Mouse (Mus musculus) intestine, embryonic 14.5 days (tissue): ENCODE measurements around the gene Tas2r130. TPM values are rescaled to one million over a fixed set of nuclear protein-coding genes. Genes with fewer than 3 reads are reported as not detected.
"Not testable (repeated sequence)": the region's sequence is repeated elsewhere in the genome, so short reads cannot be mapped to it uniquely, and the experiment has no call there.

ENCODE experiments used
- ATAC-seq: fragments of 200-750 bp; cut with Nextera tagmentation; replicated peaks from 2 replicates; pipeline ENCODE4 v1.8.0; 2017; ENCODE audit warnings: low read depth, moderate number of reproducible peaks, moderate TSS enrichment, moderate library complexity; ENCODE audit not compliant: low FRiP score, low TSS enrichment
- DNase-seq: peaks from one replicate; pipeline ENCODE4 v3.0.0-alpha.2; 2018; ENCODE audit warnings: low spot score
- H3K27ac ChIP-seq: fragments of 300-500 bp; sonication (generic); 2 replicates; pipeline ENCODE4 v1.5.1; 2014; ENCODE audit warnings: low read depth, mild to moderate bottlenecking, control low read depth
- H3K27me3 ChIP-seq: fragments of 300-500 bp; sonication (generic); replicated peaks from 2 replicates; pipeline ENCODE4 v1.6.1; 2014; ENCODE audit warnings: low read length, control low read depth; ENCODE audit not compliant: control insufficient read depth, insufficient read depth
- H3K36me3 ChIP-seq: fragments of 300-500 bp; sonication (generic); 2 replicates; pipeline ENCODE4 v1.6.1; 2014; ENCODE audit warnings: low read length, control low read depth; ENCODE audit not compliant: control insufficient read depth, insufficient read depth
- H3K4me1 ChIP-seq: fragments of 300-500 bp; sonication (generic); replicated peaks from 2 replicates; pipeline ENCODE4 v1.6.1; 2014; ENCODE audit warnings: low read length, control low read depth, mixed read lengths; ENCODE audit not compliant: control insufficient read depth, insufficient read depth
- H3K4me2 ChIP-seq: fragments of 300-500 bp; sonication (generic); 2 replicates; pipeline ENCODE4 v1.6.1; 2014; ENCODE audit warnings: low read length
- H3K4me3 ChIP-seq: fragments of 300-500 bp; sonication (generic); 2 replicates; pipeline ENCODE4 v1.5.1; 2014; ENCODE audit warnings: low read depth, low read length, control low read depth, mixed read lengths
- H3K9ac ChIP-seq: fragments of 300-500 bp; sonication (generic); 2 replicates; pipeline ENCODE4 v1.6.1; 2014; ENCODE audit warnings: mild to moderate bottlenecking, low read length
- H3K9me3 ChIP-seq: fragments of 300-500 bp; sonication (generic); 2 replicates; pipeline ENCODE4 v1.6.1; 2016; ENCODE audit warnings: low read length, control low read depth; ENCODE audit not compliant: control insufficient read depth
- WGBS: fragments of 180-500 bp; shearing (Covaris S2); extraction: QIAGEN DNeasy Blood & Tissue Kit; methylation state at CpG from one replicate; pipeline ENCODE4 v1.1.7; 2014; 5-methylcytosine and 5-hydroxymethylcytosine counted together
- polyA plus RNA-seq: library from polyadenylated mRNA; unstranded; fragments of >200 nt; fragmentation: Nextera tagmentation; extraction: Ambion mirVana; gene quantifications from 2 replicates; pipeline ENCODE4 v1.2.1, GENCODE M21; 2014

The Tas2r130 gene
- not detected in 2 replicates for polyA plus RNA-seq

DNA sequence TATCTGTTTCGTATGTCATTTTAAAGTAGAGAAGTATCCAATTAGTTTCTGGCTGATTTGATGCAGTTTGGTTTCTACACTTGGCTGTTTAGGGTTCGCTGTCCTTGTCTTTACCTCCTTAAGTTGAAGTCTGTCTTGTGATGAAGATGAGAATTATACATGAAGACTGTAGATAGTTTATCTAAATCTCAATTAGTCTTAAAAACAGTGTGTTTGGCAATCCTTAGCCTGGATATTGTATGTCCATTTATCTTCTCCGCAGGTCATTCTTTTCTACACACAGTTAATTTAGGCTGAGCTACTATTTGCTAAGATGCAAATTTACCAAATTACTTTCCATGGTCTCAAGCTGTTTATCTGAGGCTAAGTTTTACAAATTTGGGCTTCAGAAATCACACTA, at the start of gene Tas2r130:
Gene Tas2r130 (minus strand): TSS at position 101 of the 400 bp plus-strand sequence.
- H3K4me1 ChIP-seq, result no peaks in the 10 kb centered on the region
- DNase-seq (no peak), ATAC-seq (no peak)
- H3K27ac ChIP-seq, result no peak within 1 kb of the TSS
- H3K27me3 ChIP-seq, result no peaks in the 10 kb centered on the region
- H3K36me3 ChIP-seq, result no peaks in the 10 kb centered on the region
- no peak within 1 kb of the TSS for H3K4me2 ChIP-seq
- H3K9ac ChIP-seq, result no peak within 1 kb of the TSS
- H3K4me3 ChIP-seq, result no peak within 1 kb of the TSS
- H3K9me3 ChIP-seq, result no peaks in the 10 kb centered on the region
- WGBS, result 76% methylated on average over 3 of the region's 3 CpGs

GRCm38 (mm10) chr6:131678786-131679185, 48.1 kb upstream of the Tas2r130 start, which contains the start of gene Tas2r106:
Gene Tas2r106, minus strand, starts transcription at chr6:131678886.
- Histone ChIP-seq H3K9ac (no peak within 1 kb of the TSS), H3K27ac (no peak within 1 kb of the TSS), H3K9me3 (no peaks in the 10 kb centered on the region), H3K4me2 (no peak within 1 kb of the TSS), H3K4me3 (no peak within 1 kb of the TSS), H3K27me3 (no peaks in the 10 kb centered on the region), H3K36me3 (no peaks in the 10 kb centered on the region), H3K4me1 (no peaks in the 10 kb centered on the region)
- WGBS, result 68% methylated on average over 3 of the region's 3 CpGs
- DNase-seq, result no peak
- ATAC-seq, result no peak

DNA sequence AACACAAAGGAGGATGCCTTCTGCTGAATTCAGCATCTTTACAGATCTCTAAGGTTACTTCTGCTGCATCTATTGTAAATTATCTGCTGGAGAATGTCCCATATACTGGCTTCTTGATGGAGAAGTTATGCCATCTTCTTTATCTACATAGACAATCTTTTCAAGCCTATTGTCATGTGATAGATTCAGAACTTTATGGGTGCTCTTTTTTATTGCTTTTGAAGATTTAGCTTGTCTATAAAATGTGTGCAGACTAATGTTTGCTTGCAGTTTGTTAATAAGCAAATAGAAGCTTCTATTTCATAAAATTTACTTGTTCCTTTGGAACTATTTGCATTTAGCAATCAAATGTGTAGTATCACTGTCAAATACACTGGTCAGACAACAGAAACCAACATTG, 29.3 kb upstream of the Tas2r130 start, which contains the start of gene Tas2r107:
Gene Tas2r107 (minus strand): TSS at position 101 of the 400 bp plus-strand sequence.
- Histone ChIP-seq H3K9ac (no peak within 1 kb of the TSS), H3K27ac (no peak within 1 kb of the TSS), H3K4me1 (no peaks in the 10 kb centered on the region), H3K4me3 (no peak within 1 kb of the TSS), H3K36me3 (no peaks in the 10 kb centered on the region), H3K4me2 (no peak within 1 kb of the TSS), H3K27me3 (no peaks in the 10 kb centered on the region), H3K9me3 (no peaks in the 10 kb centered on the region)
- no peak for DNase-seq
- no peak for ATAC-seq

DNA sequence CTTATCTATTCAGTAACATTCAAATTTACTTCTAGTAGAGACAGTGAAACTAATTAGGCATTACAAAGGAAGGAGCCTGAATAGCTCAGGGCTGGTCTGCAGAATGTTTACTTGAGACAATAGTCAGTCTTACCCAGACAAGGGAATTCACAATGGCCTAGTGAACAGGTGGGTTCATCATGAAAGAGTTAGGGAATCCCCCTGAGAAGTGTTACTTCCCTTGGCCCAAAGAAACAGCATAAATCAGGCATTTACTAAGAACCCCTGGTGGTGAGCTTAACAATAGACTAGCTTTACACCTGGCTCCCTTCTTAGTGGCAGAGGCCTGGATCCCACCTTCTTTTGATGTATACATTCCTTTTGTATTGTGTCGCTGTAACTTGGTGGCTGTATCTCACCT, 20.8 kb downstream of the Tas2r130 start:
- H3K9ac ChIP-seq, DNase-seq, H3K36me3 ChIP-seq, H3K4me3 ChIP-seq, H3K27ac ChIP-seq, H3K4me2 ChIP-seq, H3K4me1 ChIP-seq, H3K9me3 ChIP-seq, H3K27me3 ChIP-seq, ATAC-seq: not testable (repeated sequence)
- 93% methylated on average over 1 of the region's 1 CpGs for WGBS

- H3K4me3 ChIP-seq, result no peak overlapping the region
- no peak overlapping the region for H3K4me2 ChIP-seq
- no peak overlapping the region for H3K27ac ChIP-seq
- 92% methylated on average over 4 of the region's 4 CpGs for WGBS
- no peaks in the 10 kb centered on the region for H3K36me3 ChIP-seq
- H3K9me3 ChIP-seq, result no peaks in the 10 kb centered on the region
- DNase-seq (no peak), ATAC-seq (no peak)
- no peak overlapping the region for H3K9ac ChIP-seq
- H3K27me3 ChIP-seq, result no peaks in the 10 kb centered on the region
- no peaks in the 10 kb centered on the region for H3K4me1 ChIP-seq
These were observed 25.9 kb downstream of the Tas2r130 start for GRCm38 (mm10) chr6:131604821-131605220.

Other genes with a start within 250 kb of the Tas2r130 start
- 65.5 and 74.9 TPM in 2 replicates for gene Ybx3, start 242.4 kb downstream of the Tas2r130 start, polyA plus RNA-seq
- gene 5430401F13Rik, start 144.5 kb downstream of the Tas2r130 start, polyA plus RNA-seq, result not detected in 2 replicates
- not detected in 2 replicates for gene Gm6619, start 144.5 kb downstream of the Tas2r130 start, polyA plus RNA-seq
- not detected in 2 replicates for gene Tas2r107, start 29.2 kb upstream of the Tas2r130 start, polyA plus RNA-seq
- not detected in 2 replicates for gene Tas2r106, start 48.0 kb upstream of the Tas2r130 start, polyA plus RNA-seq
- not detected in 2 replicates for gene Tas2r104, start 54.8 kb upstream of the Tas2r130 start, polyA plus RNA-seq
- gene Tas2r105, start 56.6 kb upstream of the Tas2r130 start, polyA plus RNA-seq, result not detected in 2 replicates
- not detected in 2 replicates for gene Tas2r114, start 59.2 kb upstream of the Tas2r130 start, polyA plus RNA-seq